Mouse (Mus musculus): Measurements from ENCODE around the gene BC035044.

GRCm38 (mm10) chr6:128833046-128833445, 57.9 kb downstream of the BC035044 start:
- TF ChIP-seq CTCF (IDR thresholded peaks at IDR 0.05; ENCODE audit: control insufficient read depth, insufficient read depth, low read length) (no peak), POLR2A (IDR thresholded peaks at IDR 0.05; ENCODE audit: borderline replicate concordance, control insufficient read depth, low read depth, low read length) (no peak)

Measured in bone marrow, adult 2 months (tissue).